Mouse (Mus musculus) layer of hippocampus, adult 9-10 months (tissue): ENCODE data around the gene Nrxn2.

ENCODE experiments used
- DNase-seq: peaks from one replicate; pipeline ENCODE4 v3.0.0; 2022; ENCODE audit warnings: low spot score

Gene Nrxn2

GRCm38 (mm10) chr19:6392743-6393393, 25.7 kb upstream of the Nrxn2 start:
- DNase-seq: no peak

GRCm38 (mm10) chr19:6393637-6394036, 24.9 kb upstream of the Nrxn2 start:
- no peak for DNase-seq

- no peak for DNase-seq
Observed at GRCm38 (mm10) chr19:6396237-6396636, 22.3 kb upstream of the Nrxn2 start.

- no peak for DNase-seq
Observed at GRCm38 (mm10) chr19:6397582-6398249, 20.8 kb upstream of the Nrxn2 start.

- DNase-seq: no peak
Observed at GRCm38 (mm10) chr19:6398447-6399284, 19.9 kb upstream of the Nrxn2 start.

- DNase-seq: no peak
Observed at GRCm38 (mm10) chr19:6399285-6400095, 19.0 kb upstream of the Nrxn2 start, which contains the start of gene Rasgrp2. TSS of gene Rasgrp2 (plus strand) at chr19:6399340.

GRCm38 (mm10) chr19:6400096-6401086, 18.1 kb upstream of the Nrxn2 start:
- DNase-seq: no peak

- no peak for DNase-seq
Observed at GRCm38 (mm10) chr19:6401131-6401815, 17.3 kb upstream of the Nrxn2 start.

- no peak for DNase-seq
Observed at GRCm38 (mm10) chr19:6401951-6402350, 16.6 kb upstream of the Nrxn2 start.

- no peak for DNase-seq
Observed at GRCm38 (mm10) chr19:6403869-6404268, 14.7 kb upstream of the Nrxn2 start.

GRCm38 (mm10) chr19:6405433-6405832, 13.1 kb upstream of the Nrxn2 start:
- no peak for DNase-seq

GRCm38 (mm10) chr19:6407109-6407508, 11.4 kb upstream of the Nrxn2 start:
- no peak for DNase-seq

- DNase-seq: no peak
Observed at GRCm38 (mm10) chr19:6407816-6408510, 10.6 kb upstream of the Nrxn2 start.

GRCm38 (mm10) chr19:6408749-6409148, 9.8 kb upstream of the Nrxn2 start:
- DNase-seq: no peak

GRCm38 (mm10) chr19:6409176-6409575, 9.4 kb upstream of the Nrxn2 start:
- DNase-seq: no peak

- no peak for DNase-seq
Observed at GRCm38 (mm10) chr19:6409936-6410335, 8.6 kb upstream of the Nrxn2 start.

- DNase-seq: no peak
Observed at GRCm38 (mm10) chr19:6412798-6413197, 5.7 kb upstream of the Nrxn2 start.

- no peak for DNase-seq
Observed at GRCm38 (mm10) chr19:6415454-6415853, 3.1 kb upstream of the Nrxn2 start.

- no peak for DNase-seq
Observed at GRCm38 (mm10) chr19:6416124-6416770, 2.3 kb upstream of the Nrxn2 start.
